Mouse (Mus musculus): ENCODE measurements around the gene Kbtbd13.

Kbtbd13 gene

GRCm38 (mm10) chr9:65391613-65391964 lies at the start of gene Kbtbd13:
TSS of gene Kbtbd13 (minus strand) at chr9:65391652.
- no peak for DNase-seq (ENCODE audit: low spot score)

GRCm38 (mm10) chr9:65435671-65436301 lies 44.3 kb upstream of the Kbtbd13 start, which contains the start of gene Mtfmt:
TSS of gene Mtfmt (plus strand) at chr9:65435782.
- peak; percentile 95 for DNase-seq (ENCODE audit: low spot score)

- no peak for DNase-seq (ENCODE audit: low spot score)
These were observed 43.8 kb upstream of the Kbtbd13 start for GRCm38 (mm10) chr9:65435211-65435610.

- peak; percentile 34 for DNase-seq (ENCODE audit: low spot score)
These were observed 42.7 kb upstream of the Kbtbd13 start for GRCm38 (mm10) chr9:65434140-65434539.

GRCm38 (mm10) chr9:65432236-65432635 lies 40.8 kb upstream of the Kbtbd13 start:
- peak; percentile 84 for DNase-seq (ENCODE audit: low spot score)

- DNase-seq (ENCODE audit: low spot score), result no peak
These were observed 39.5 kb upstream of the Kbtbd13 start for GRCm38 (mm10) chr9:65430921-65431320.

- no peak for DNase-seq (ENCODE audit: low spot score)
These were observed 38.9 kb upstream of the Kbtbd13 start for GRCm38 (mm10) chr9:65430401-65430800.

- no peak for DNase-seq (ENCODE audit: low spot score)
These were observed 36.6 kb upstream of the Kbtbd13 start for GRCm38 (mm10) chr9:65428003-65428402.

- no peak for DNase-seq (ENCODE audit: low spot score)
These were observed 36.1 kb upstream of the Kbtbd13 start for GRCm38 (mm10) chr9:65427511-65427910.

GRCm38 (mm10) chr9:65424393-65424792 lies 32.9 kb upstream of the Kbtbd13 start:
- no peak for DNase-seq (ENCODE audit: low spot score)

- no peak for DNase-seq (ENCODE audit: low spot score)
These were observed 31.5 kb upstream of the Kbtbd13 start, which contains the start of gene Slc51b for GRCm38 (mm10) chr9:65422760-65423501. TSS of gene Slc51b (minus strand) at chr9:65422955.

GRCm38 (mm10) chr9:65419633-65420032 lies 28.2 kb upstream of the Kbtbd13 start:
- DNase-seq (ENCODE audit: low spot score), result no peak

GRCm38 (mm10) chr9:65417738-65418137 lies 26.3 kb upstream of the Kbtbd13 start:
- peak; percentile 42 for DNase-seq (ENCODE audit: low spot score)

GRCm38 (mm10) chr9:65411326-65411725 lies 19.9 kb upstream of the Kbtbd13 start:
- DNase-seq (ENCODE audit: low spot score), result no peak

GRCm38 (mm10) chr9:65410378-65410777 lies 18.9 kb upstream of the Kbtbd13 start:
- DNase-seq (ENCODE audit: low spot score), result no peak

- DNase-seq (ENCODE audit: low spot score), result no peak
These were observed 17.4 kb upstream of the Kbtbd13 start for GRCm38 (mm10) chr9:65408871-65409295.

GRCm38 (mm10) chr9:65407861-65408260 lies 16.4 kb upstream of the Kbtbd13 start:
- DNase-seq (ENCODE audit: low spot score), result no peak

GRCm38 (mm10) chr9:65407327-65407726 lies 15.9 kb upstream of the Kbtbd13 start:
- no peak for DNase-seq (ENCODE audit: low spot score)

GRCm38 (mm10) chr9:65405184-65405449 lies 13.7 kb upstream of the Kbtbd13 start:
- peak; percentile 28 for DNase-seq (ENCODE audit: low spot score)

- peak; percentile 56 for DNase-seq (ENCODE audit: low spot score)
These were observed 13.1 kb upstream of the Kbtbd13 start for GRCm38 (mm10) chr9:65404331-65405183.

GRCm38 (mm10) chr9:65399934-65400333 lies 8.5 kb upstream of the Kbtbd13 start:
- DNase-seq (ENCODE audit: low spot score), result no peak

GRCm38 (mm10) chr9:65398279-65398678 lies 6.8 kb upstream of the Kbtbd13 start, which contains the start of gene Rasl12:
TSS of gene Rasl12 (plus strand) at chr9:65398506.
- peak; percentile 57 for DNase-seq (ENCODE audit: low spot score)

GRCm38 (mm10) chr9:65394360-65394759 lies 2.9 kb upstream of the Kbtbd13 start:
- no peak for DNase-seq (ENCODE audit: low spot score)
